Mouse (Mus musculus) macrophage (primary cell): ENCODE data around the gene Fam129c. TPM values are rescaled to one million over a fixed set of nuclear protein-coding genes. Genes with fewer than 3 reads are reported as not detected.
A peak's percentile ranks its signal among the peaks of the same experiment; 100 is the strongest.

Experiments
- H3K27ac ChIP-seq: fragments of 350-480 bp; formaldehyde crosslinking; 2 replicates; pipeline ENCODE4 v1.9.0; 2021
- H3K36me3 ChIP-seq: fragments of 350-480 bp; formaldehyde crosslinking; 2 replicates; pipeline ENCODE4 v1.9.0; 2021; ENCODE audit errors: inconsistent target
- H3K4me3 ChIP-seq: fragments of 350-480 bp; formaldehyde crosslinking; 2 replicates; pipeline ENCODE4 v1.9.0; 2021; ENCODE audit errors: inconsistent target
- H3K79me2 ChIP-seq: fragments of 350-480 bp; formaldehyde crosslinking; 2 replicates; pipeline ENCODE4 v1.9.0; 2021; ENCODE audit errors: inconsistent target
- WGBS: methylation state at CpG from one replicate; pipeline ENCODE4 v1.1.7; 2026; ENCODE audit warnings: inconsistent platforms; ENCODE audit not compliant: missing documents; 5-methylcytosine and 5-hydroxymethylcytosine counted together
- polyA plus RNA-seq: library from polyadenylated mRNA; stranded (reverse); fragments of 250-400 nt; gene quantifications from 3 replicates; pipeline ENCODE4 v1.2.4, GENCODE M21; 2018; ENCODE audit warnings: inconsistent platforms

The Fam129c gene
- polyA plus RNA-seq, 1 experiment from 2014 or later, result 0.53 TPM

DNA sequence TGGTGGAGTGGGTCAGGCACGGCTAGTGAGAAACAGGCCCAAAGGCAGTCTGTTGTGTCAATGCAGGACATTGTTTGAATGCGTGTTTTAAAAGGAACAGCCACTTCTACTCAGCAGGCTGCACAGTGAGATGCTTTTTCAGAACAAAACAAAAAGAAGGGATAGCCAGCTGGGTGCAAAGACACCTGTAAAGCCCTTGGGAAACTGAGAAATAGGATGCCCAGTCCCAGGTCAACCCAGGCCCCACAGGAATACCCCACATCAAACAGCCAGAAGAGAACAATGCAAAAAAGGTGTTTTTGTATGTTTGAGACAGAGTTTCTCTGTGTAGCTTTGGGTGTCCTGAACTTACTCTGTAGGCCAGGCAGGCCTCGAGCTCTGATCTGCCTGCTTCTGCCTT is 8.7 kb upstream of the Fam129c start:
- H3K4me3 ChIP-seq, result no peak overlapping the region

GRCm38 (mm10) chr8:71591017-71591416 is 6.4 kb upstream of the Fam129c start:
- Histone ChIP-seq H3K4me3 (peak overlapping the region; percentile 92), H3K79me2 (peaks cover 24% of the 10 kb centered on the region), H3K27ac (peak overlapping the region; percentile 85), H3K36me3 (peaks cover 4% of the 10 kb centered on the region)
- 17% methylated on average over 5 of the region's 5 CpGs for WGBS

More for the DNA sequence above, 8.7 kb upstream of the Fam129c start:
- WGBS, result 95% methylated on average over 3 of the region's 3 CpGs
- Histone ChIP-seq H3K79me2 (peaks cover 23% of the 10 kb centered on the region), H3K36me3 (peaks cover 20% of the 10 kb centered on the region), H3K27ac (no peak overlapping the region)

DNA sequence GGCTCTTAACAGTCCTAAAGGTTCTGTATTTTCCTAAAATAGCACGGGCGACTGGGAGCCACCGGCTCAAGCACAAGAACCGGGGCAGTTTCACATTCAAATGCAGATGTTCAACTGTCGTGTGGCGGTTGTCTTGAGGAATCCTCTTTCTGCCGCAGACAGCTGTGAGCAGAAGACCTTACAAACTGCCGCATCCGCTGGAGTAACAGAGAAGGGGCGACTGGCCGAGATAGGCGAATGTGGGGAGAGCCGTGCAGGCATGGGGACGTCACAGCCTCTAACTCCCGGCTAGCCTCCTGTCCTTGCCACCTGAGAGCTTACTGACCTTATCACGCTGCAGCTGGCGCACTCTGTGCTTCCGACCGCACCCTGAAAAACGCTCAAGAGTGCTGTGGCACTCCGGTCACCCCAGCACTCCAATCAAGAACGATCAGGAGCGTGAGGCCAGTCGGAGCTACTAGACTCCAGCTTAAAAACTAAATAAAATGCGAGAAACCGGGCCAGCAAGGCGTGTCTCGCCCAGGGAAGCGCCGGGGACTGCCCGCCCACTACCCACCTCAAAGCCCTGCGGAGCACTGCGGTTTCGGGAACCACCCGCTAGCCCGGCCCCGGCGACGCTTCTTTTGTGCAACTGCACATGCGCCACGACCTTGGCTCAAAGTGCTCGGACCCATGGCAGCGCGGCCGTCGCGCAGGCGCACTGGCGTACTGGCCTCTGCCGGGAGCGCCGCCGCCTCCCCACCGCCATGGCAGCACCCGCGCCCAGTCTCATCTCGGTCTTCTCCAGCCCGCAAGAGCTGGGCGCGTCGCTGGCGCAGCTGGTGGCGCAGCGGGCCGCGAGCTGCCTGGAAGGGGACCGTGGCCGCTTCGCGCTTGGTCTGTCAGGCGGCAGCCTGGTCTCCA is 5.7 kb upstream of the Fam129c start, which contains the start of gene Pgls:
Gene Pgls, plus strand, starts transcription at position 706 of the 903 bp plus-strand sequence.
- H3K4me3 ChIP-seq, result peak within 1 kb of the TSS; percentile 92
- no peaks in the 10 kb centered on the region; the same call in 1 of the 2 replicates for H3K36me3 ChIP-seq
- peaks cover 24% of the 10 kb centered on the region for H3K79me2 ChIP-seq
- H3K27ac ChIP-seq, result peak within 1 kb of the TSS; percentile 85
- under 1% methylated on average over 60 of the region's 71 CpGs for WGBS

GRCm38 (mm10) chr8:71592374-71593170 is 4.9 kb upstream of the Fam129c start:
- Histone ChIP-seq H3K36me3 (no peaks in the 10 kb centered on the region), H3K4me3 (peak overlapping the region; percentile 56), H3K79me2 (peaks cover 24% of the 10 kb centered on the region), H3K27ac (peak overlapping the region; percentile 55)
- 4% methylated on average over 46 of the region's 60 CpGs for WGBS

DNA sequence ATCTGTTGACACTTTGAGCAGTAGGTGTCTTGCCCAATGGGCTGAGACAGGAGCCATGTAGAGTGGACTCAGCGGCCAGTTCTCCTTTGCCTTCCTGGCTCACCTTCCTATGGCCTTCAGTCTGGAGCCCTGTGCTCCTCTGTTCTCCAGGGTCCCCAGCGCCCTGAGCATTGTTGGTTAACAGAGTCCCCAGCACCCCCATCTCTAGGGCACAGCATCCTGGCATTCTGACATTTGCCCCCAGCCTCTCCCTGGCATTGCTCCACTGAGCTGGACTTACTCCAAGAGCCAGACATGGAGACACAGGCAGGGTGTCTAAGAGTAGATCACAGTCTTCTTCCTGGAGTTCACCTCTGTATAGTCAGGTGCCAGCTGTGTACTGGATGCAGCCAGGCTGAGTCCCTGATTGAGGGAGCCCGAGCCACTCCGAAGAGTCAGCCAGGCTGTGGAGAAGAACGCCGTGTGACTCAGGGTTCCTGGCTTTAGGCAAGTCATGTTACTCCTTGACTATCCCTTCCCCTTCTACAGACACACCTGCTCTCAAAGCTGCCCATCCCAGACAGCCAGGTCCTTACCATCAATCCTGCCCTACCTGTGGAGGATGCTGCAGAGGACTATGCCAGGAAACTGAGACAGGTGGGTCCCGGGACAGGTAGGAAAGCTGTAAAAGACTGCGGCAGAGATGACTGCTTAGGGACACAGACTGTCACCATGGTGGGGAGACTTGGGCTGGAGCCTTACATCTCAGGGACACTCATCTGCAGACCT is 3.7 kb upstream of the Fam129c start:
- WGBS, result 88% methylated on average over 8 of the region's 8 CpGs
- H3K27ac ChIP-seq, result no peak overlapping the region
- H3K4me3 ChIP-seq, result no peak overlapping the region
- no peaks in the 10 kb centered on the region for H3K36me3 ChIP-seq
- H3K79me2 ChIP-seq, result peaks cover 24% of the 10 kb centered on the region

- H3K27ac ChIP-seq, result no peak overlapping the region
Observed at GRCm38 (mm10) chr8:71594324-71594722, 3.1 kb upstream of the Fam129c start.

DNA sequence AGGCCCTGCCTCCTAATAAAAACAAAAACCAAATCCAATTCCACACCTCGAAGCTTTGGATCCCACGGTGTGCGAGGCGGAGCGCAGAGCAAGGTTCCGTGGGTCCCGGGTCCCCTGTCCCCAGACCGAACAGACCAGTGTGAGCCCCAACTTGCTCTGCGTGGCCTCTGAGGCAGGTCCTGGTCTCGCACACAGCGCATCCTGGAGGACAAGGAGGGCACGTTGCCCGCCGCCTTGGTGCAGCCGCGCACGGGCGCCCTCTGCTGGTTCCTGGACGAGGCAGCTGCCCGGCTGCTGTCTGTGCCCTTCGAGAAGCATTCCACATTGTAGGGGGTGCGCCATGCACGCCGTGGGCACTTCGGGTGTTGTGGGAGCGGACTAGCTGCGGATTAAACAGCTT is 1.6 kb upstream of the Fam129c start:
- H3K27ac ChIP-seq, result no peak overlapping the region
- H3K79me2 ChIP-seq, result peaks cover 20% of the 10 kb centered on the region
- 22% methylated on average over 27 of the region's 27 CpGs for WGBS
- H3K36me3 ChIP-seq, result no peaks in the 10 kb centered on the region
- no peak overlapping the region for H3K4me3 ChIP-seq

More at GRCm38 (mm10) chr8:71594324-71594722, 3.1 kb upstream of the Fam129c start:
- H3K36me3 ChIP-seq, result no peaks in the 10 kb centered on the region
- no peak overlapping the region for H3K4me3 ChIP-seq
- peaks cover 24% of the 10 kb centered on the region for H3K79me2 ChIP-seq
- WGBS, result 93% methylated on average over 4 of the region's 4 CpGs

GRCm38 (mm10) chr8:71596384-71596783 is 1.1 kb upstream of the Fam129c start:
- H3K27ac ChIP-seq, result no peak overlapping the region
- H3K79me2 ChIP-seq, result peaks cover 15% of the 10 kb centered on the region
- H3K4me3 ChIP-seq, result no peak overlapping the region
- 80% methylated on average over 6 of the region's 6 CpGs for whole genome bisulfite sequencing
- H3K36me3 ChIP-seq, result no peaks in the 10 kb centered on the region

DNA sequence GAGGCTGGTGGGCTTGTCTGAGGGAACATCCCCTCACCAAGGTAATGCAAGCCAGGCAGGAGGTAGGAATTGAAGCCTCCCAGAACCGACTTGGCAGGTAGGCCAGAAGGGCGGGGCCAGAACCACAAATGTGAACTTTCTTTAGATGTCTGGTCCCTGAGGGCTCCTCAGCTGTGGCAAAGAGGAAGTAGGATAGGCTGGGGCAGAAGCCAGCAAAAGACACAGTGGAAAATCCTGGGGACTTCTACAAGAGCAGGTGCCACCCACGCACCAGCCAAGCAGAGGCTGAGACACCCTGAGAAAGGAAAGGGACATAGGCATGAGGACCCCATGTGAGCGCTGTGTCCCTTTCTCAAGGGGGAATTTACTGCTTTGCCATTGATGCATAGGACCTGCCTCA is 650 bp upstream of the Fam129c start:
- H3K4me3 ChIP-seq, result no peak overlapping the region
- H3K79me2 ChIP-seq, result peaks cover 15% of the 10 kb centered on the region
- H3K36me3 ChIP-seq, result no peaks in the 10 kb centered on the region
- H3K27ac ChIP-seq, result no peak overlapping the region
- 40% methylated on average over 4 of the region's 4 CpGs for WGBS

GRCm38 (mm10) chr8:71598375-71598774 is 927 bp downstream of the Fam129c start:
- Histone ChIP-seq H3K79me2 (peaks cover 7% of the 10 kb centered on the region), H3K4me3 (no peak overlapping the region), H3K27ac (no peak overlapping the region), H3K36me3 (no peaks in the 10 kb centered on the region)

DNA sequence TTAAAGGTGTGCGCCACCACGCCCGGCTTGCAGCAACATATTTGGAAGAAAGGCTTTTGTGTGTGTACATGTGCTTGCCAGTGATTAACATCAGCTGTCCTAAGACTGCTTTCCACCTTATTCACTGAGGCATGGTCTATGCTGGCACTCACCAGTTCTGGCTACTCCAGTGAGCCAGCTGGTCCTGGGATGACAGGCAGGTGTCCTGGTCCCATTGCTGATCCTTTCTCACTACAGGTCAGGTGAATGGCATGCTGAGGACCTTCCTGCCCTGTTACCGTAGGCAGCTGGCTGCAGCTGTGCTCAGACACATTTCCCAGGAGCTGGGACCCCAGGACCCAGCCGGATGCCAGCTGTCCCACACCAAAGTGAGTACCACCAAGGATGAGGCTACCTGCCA is 1.4 kb downstream of the Fam129c start:
- Histone ChIP-seq H3K79me2 (peaks cover 2% of the 10 kb centered on the region; the same call in 1 of the 2 replicates), H3K36me3 (no peaks in the 10 kb centered on the region), H3K4me3 (no peak overlapping the region), H3K27ac (no peak overlapping the region)
- 95% methylated on average over 5 of the region's 5 CpGs for WGBS

DNA sequence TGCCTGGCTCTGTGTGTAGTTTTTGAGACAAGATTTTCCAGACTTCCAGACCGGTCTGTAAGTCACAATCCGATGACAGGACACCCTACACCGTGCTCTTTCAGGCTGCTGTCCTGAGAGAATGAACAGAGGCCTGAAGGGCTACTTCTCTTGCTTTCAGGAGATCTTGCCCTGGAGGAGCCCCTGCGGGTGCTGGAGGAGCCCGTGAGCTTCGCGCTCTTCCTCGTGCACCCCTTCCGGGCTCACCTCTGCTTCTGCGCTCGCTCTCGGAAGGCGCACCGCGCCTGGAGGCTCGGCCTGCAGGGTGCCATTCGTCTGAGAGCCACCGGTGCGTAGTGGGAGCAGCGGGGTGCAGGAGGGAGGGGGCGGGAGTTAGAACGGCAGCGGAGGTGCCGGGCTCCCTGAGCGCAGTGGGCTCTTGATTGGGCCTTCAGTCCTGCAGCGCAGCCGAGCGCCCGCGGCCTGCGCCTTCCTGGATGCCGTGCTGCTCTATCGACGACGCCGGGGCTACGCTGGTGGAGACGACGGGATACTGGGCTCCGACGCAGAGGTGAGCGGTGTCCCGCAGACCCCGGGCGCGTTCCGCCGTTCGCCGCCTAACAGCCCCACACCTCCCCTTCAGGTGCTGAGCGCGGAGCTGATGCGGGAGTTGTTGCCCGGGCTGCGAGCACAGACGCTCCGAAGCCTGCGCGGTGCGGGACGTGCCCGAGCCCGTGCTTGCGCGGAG is 4.7 kb downstream of the Fam129c start:
- 18% methylated on average over 52 of the region's 65 CpGs for WGBS
- H3K27ac ChIP-seq, result no peak overlapping the region
- H3K4me3 ChIP-seq, result no peak overlapping the region
- H3K36me3 ChIP-seq, result no peaks in the 10 kb centered on the region
- no peaks in the 10 kb centered on the region for H3K79me2 ChIP-seq

GRCm38 (mm10) chr8:71602666-71603334 is 5.4 kb downstream of the Fam129c start:
- no peaks in the 10 kb centered on the region for H3K79me2 ChIP-seq
- no peak overlapping the region for H3K4me3 ChIP-seq
- WGBS, result 11% methylated on average over 32 of the region's 32 CpGs
- H3K27ac ChIP-seq, result no peak overlapping the region
- H3K36me3 ChIP-seq, result no peaks in the 10 kb centered on the region
